Mouse (Mus musculus) adrenal gland, adult 2 months (tissue): ENCODE data around the gene Gm7102. TPM values are rescaled to one million over a fixed set of nuclear protein-coding genes. Genes with fewer than 3 reads are reported as not detected.
"Not testable (repeated sequence)": the region's sequence is repeated elsewhere in the genome, so short reads cannot be mapped to it uniquely, and the experiment has no call there.

ENCODE experiments used
- DNase-seq: peaks from one replicate; pipeline ENCODE4 v3.0.0; 2021
- long read RNA-seq: library from polyadenylated mRNA; stranded (forward); transcript quantifications from one replicate; pipeline ENCODE4 v2.0.0, GENCODE M21; 2021
- polyA plus RNA-seq: library from polyadenylated mRNA; depleted of rRNA; stranded (reverse); fragments of >200 nt; gene quantifications from 2 replicates; pipeline ENCODE4 v1.2.3, GENCODE M21; 2012; rRNA removed
- total RNA-seq, 2 experiments: library from RNA; stranded (reverse); gene quantifications; 2 replicates each; pipeline ENCODE4 v1.2.3; 2021

Gene Gm7102
- total RNA-seq = not detected
- polyA plus RNA-seq = not detected in 2 replicates
- long read RNA-seq = 0 reads

DNA sequence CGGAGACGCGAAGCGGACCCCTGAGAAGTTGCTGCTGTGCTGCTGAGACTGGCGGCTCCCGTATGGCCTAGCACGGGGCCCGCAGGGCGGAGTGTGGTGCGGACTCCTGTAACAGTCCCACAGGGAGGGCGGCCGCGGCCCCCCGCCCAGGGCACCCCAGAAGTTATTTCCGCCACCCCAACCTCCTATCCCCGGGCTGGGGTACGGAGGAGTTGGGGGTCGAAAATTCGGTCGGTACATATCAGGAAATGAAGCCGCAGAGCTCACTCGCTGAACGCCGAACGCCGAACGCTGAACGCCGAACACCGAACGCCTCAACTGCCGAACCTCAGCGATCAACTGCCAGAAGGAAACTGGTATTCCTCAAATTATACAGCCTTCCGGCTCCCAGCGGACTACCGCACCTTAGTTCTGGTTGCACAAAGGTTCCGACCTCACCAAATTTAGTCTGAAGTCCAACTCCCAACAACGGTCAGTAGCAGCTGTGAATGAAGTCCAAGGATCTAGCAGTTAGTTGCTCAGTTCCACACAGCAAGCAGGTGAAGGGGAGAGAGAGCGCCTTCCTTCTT is at the start of gene Gm7102:
Gene Gm7102 (minus strand): TSS at position 554 of the 569 bp plus-strand sequence.
- peak; percentile 7 for DNase-seq

DNA sequence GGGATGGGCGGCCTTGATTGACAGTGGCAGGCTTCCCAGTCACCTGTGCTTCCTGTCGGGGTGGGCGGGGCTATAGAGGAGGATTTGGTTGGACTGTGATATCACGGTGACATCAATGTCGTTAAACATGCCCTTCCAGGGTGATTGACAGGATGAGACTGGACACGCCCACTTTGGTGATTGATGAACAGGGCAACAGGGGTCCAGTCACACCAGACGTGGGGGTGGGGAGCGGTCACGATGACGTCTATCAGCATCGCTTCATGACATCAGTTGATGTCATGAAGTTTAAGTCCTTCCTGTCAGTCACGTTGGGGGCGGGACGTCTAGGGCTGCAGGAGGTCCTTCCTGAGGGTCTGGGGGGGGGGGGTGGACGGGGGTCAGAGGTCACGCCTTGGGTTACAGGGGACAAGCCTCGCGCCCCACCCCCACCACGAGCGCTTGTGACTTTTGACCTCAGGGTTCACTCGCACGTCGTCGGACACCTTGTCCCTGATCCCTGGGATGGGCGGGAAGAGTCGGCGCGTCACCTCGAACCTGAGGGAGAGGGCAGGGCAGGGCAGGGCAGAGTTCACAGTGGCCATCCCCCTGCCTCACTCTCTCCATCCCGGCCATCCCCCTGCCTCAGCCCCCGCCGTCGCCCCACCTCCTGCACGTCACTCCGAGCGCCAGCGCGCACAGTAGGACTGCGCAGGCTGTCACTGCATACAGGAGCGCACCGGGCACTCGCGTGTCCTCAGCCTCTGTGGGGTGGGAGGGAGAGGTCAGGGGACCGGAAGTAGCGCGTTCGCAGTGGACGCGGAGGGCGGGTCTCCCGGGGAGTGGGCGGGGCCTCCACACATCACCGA is 48.8 kb upstream of the Gm7102 start:
- no peak for DNase-seq

GRCm38 (mm10) chr19:61223706-61224328 is 47.7 kb upstream of the Gm7102 start:
- no peak for DNase-seq

DNA sequence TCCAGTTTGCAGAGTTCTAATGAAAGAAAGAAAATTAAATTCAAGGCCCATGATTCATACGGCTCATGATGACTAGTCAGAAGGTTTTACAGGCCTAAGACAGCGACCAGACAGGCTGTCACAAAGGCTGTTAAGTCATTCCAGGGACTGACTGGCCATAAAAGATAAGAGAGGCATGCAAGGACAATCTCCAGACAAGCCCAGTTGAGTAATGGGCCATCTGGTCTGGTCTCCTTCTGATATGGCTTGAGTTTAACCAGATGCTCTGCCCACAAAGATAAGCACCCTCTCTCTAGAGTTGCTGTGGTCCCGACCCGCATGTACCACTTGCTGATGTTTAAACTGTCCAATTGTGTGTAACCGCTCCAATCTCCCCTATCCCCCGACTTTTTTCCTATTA is 31.4 kb upstream of the Gm7102 start:
- peak; percentile 39 for DNase-seq

- DNase-seq = peak; percentile 55
These were observed 23.7 kb upstream of the Gm7102 start for GRCm38 (mm10) chr19:61199836-61200235.

GRCm38 (mm10) chr19:61199316-61199715 is 23.2 kb upstream of the Gm7102 start:
- peak; percentile 89 for DNase-seq

- not testable (repeated sequence) for DNase-seq
These were observed 7.5 kb upstream of the Gm7102 start, which contains the start of gene Gm6020 for GRCm38 (mm10) chr19:61183590-61183989. TSS of gene Gm6020 (plus strand) at chr19:61183890.

GRCm38 (mm10) chr19:61151701-61152420 is 24.2 kb downstream of the Gm7102 start:
- DNase-seq = peak; percentile 41

- DNase-seq = peak; percentile 44
These were observed 24.8 kb downstream of the Gm7102 start for GRCm38 (mm10) chr19:61151372-61151700.

DNA sequence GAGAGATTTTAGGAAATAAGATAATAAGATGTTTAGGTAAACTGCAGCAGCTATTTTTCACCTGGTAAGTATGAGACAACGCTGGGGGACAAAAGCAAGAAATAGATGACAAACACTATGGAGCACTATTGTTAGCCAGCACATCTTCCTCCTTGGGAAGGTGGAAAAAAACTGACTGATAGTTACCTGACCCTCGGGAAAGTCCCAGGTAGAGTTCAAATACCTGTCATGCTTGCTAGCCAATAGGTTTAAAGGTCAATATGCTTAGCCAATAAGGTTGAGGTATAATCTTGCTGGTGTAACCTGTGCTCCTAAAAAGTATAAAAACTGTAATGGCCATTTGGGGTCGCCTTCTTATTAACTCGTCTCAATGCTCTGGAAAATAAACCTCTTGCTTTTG is 34.8 kb downstream of the Gm7102 start:
- no peak for DNase-seq

DNA sequence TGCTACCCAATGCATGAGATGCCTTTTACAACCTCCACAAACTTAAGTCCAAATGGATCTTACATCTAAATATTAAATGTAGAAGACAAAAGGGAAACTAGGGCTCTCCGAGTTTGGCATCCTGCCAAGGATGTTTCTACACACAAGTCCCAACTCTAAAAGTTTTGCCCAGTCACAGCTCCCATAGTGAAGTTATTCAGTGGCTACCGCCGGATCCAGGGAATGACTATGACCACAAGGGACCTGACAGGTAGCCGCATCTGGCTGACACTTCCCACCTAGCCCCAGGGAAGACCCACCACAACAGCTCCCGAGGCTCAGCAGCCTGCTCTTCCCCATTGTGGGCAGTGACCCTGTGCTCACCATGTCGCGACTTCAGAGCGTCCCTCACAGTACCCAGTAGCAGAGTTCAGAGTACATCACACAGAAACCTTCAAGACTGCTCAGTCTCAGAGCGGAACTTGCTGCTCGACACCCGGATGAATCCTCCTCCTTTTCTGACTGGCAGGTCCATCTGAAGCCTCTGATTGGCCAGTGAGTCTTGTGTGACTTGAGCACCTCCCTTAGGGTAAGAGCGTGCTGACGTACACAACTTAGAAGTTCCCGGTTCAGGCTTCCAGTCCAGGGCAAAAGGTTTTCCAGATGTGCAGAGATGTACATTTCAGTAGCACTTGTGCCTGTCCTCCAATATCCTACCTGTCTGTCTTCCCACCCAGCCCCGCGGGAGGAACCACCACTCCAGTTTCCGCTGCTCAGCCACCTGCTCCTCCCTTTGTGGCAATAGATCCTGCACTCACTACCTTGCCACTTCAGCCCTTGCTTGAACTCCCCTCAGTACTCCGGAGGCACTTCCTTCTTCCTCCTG is 35.5 kb downstream of the Gm7102 start, which contains the start of gene Zfp950:
Gene Zfp950 (minus strand): TSS at position 499 of the 865 bp plus-strand sequence.
- DNase-seq = peak; percentile 91

DNA sequence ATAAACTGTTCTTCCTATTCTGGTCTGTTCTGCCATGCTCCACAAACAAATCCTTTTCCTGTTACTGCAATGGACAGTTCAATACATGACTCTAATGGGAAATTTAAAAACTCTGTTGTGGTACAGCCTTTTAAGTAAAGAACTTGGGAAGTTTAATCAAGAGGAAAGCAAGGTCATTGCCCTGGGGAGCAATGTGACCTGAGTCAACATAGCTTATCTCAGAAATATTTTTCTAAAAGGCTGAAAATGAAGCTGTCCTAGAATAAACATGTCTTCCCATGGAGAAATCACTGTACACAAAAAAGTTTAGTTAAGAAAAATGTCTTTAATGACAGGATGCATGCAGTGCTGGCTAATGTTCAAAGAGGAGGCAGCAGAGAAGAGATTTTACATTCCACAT is 37.5 kb downstream of the Gm7102 start:
- DNase-seq = peak; percentile 27

- no peak for DNase-seq
These were observed 45.0 kb downstream of the Gm7102 start for GRCm38 (mm10) chr19:61131096-61131495.

Other genes with a start within 250 kb of the Gm7102 start
- gene Zfp950, start 35.5 kb downstream of the Gm7102 start, total RNA-seq = 10 to 100 TPM; 33.4 to 39.3 TPM
- gene Zfp950, start 35.5 kb downstream of the Gm7102 start, polyA plus RNA-seq = 2.0 and 2.4 TPM in 2 replicates
- not detected for gene Gm6020, start 7.6 kb upstream of the Gm7102 start, total RNA-seq
- not detected in 2 replicates for gene Gm6020, start 7.6 kb upstream of the Gm7102 start, polyA plus RNA-seq
- gene Csf2ra, start 52.1 kb upstream of the Gm7102 start, total RNA-seq = 10 to 100 TPM; 24.5 to 29.1 TPM
- 401 and 465 TPM in 2 replicates for gene Csf2ra, start 52.1 kb upstream of the Gm7102 start, polyA plus RNA-seq
- gene Gm21060, start 120.8 kb upstream of the Gm7102 start, total RNA-seq = not detected
- gene Gm21060, start 120.8 kb upstream of the Gm7102 start, polyA plus RNA-seq = not detected in 2 replicates